Mouse (Mus musculus): ENCODE data around the gene Trio. TPM values are rescaled to one million over a fixed set of nuclear protein-coding genes. Genes with fewer than 3 reads are reported as not detected.

Trio gene
- polyA plus RNA-seq, 1 experiment from 2014 or later: 44.7 TPM

DNA sequence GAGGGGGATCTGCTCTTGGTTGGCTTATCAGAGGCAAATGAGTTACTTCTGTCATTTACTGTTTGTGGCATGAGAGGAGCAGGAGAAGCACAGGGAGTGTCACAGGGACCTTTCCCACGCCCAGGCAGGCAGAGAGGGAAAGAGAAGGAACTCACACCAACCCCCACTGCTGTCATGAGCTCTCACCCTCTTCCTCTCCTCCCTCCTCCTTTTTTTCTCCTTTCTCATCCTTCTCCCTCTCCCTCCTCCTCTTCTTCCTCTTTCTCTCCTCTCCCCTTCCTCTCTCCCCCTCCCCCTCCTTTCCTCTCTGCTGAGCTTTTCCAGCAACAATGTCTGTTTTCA, 322.7 kb downstream of the Trio start:
- Histone ChIP-seq H3K4me2 (replicated peaks) (no peak overlapping the region), H3K27ac (replicated peaks) (0 out of 2 replicates have a peak overlapping the region, but pooled peaks have one; percentile 5), H3K27me3 (no peaks in the 10 kb centered on the region), H3K9ac (replicated peaks) (no peak overlapping the region), H3K9me3 (no peaks in the 10 kb centered on the region), H3K36me3 (no peaks in the 10 kb centered on the region), H3K4me1 (peaks cover 13% of the 10 kb centered on the region), H3K4me3 (no peak overlapping the region)
- ATAC-seq (replicated peaks): no peak
- 22% methylated on average over 1 of the region's 1 CpGs for WGBS

DNA sequence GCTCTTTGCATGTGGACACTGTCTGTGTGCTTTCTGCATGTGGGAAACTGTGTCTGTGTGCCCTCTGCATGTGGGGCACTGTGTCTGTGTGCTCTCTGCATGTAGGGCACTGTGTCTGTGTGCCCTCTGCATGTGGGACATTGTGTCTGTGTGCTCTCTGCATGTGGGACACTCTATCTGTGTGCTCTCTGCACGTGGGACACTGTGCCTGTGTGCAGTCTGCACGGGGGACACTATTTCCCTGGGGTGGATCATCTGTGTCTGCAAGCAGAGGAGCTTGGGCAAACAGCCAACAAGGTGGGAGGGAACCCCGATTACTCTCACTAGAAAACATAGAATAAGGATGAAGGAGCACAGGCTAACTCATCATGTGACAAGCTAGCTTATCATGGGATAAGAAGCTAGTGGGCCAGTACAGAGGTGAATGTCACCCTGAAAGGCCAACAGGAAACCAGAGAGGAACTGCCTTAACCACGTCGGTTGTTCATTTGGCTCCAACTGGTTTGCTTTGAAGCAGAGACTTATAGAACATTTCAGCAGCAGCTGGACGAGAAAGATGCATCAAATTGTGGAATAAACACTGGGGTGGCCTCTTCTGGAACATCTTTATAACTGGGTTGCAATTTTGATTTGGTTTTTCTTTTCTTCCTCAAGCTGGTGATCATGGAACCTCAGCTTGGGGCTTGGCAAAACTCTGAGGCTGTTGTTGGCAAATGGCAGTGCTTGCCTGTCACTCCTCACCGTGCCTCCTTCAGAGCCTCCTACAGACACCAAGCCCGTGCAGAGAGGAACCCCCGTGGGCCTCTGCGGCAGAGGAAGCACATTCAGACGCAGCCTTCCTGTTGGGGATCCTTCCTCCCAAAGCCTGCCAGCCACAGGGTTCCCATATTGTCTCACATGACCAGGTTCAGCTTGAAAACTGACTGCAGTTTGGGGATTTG, 323.3 kb downstream of the Trio start:
- Histone ChIP-seq H3K27me3 (no peaks in the 10 kb centered on the region), H3K36me3 (no peaks in the 10 kb centered on the region), H3K4me1 (peaks cover 13% of the 10 kb centered on the region), H3K9me3 (no peaks in the 10 kb centered on the region), H3K9ac (replicated peaks) (no peak overlapping the region), H3K27ac (replicated peaks) (0 out of 2 replicates have a peak overlapping the region, but pooled peaks have one; percentile 5), H3K4me2 (replicated peaks) (no peak overlapping the region), H3K4me3 (no peak overlapping the region)
- WGBS: 34% methylated on average over 11 of the region's 11 CpGs
- ATAC-seq (replicated peaks): no peak

DNA sequence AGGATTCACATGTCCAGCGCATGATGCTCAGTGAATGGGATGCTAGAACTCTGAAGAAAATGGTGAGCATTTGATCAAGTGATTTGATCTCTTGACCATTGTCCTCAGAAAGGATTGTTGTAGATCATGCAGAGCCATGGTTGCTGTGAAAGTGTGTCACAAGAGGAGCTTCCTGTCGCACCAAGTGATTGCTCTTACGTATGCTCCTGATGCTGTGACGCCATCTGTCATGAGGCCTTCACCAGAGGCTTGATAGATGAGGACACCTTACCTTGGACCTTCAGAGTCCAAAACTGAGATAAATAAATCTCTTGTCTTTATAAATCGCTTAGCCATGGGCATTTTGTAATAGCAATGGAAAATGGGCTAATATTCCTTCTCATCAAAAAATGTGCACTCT, 328.0 kb downstream of the Trio start:
- Histone ChIP-seq H3K36me3 (no peaks in the 10 kb centered on the region), H3K9ac (replicated peaks) (no peak overlapping the region), H3K4me3 (no peak overlapping the region), H3K4me1 (peaks cover 5% of the 10 kb centered on the region), H3K27ac (replicated peaks) (no peak overlapping the region), H3K27me3 (no peaks in the 10 kb centered on the region), H3K9me3 (no peaks in the 10 kb centered on the region), H3K4me2 (replicated peaks) (no peak overlapping the region)
- 93% methylated on average over 5 of the region's 5 CpGs for WGBS
- ATAC-seq (replicated peaks): no peak

DNA sequence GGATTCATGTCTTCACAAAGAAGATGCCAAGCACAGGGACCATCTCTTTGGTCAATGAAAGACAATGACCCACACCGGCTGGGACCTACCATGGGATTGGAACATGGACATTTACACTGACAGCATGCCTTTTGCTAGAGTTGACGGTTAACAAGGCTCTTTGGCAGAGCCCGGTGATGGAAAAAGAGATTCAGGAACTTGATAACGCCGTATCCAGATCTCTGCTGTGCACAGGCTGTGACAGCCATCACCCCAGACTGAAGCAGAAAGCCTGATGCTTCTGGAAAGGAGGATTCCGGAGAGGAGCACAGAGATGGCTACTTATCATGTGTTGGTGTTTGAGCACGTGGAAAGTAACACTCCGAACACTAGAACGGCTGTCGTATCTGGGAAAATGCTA, 332.4 kb downstream of the Trio start:
- Histone ChIP-seq H3K4me1 (no peaks in the 10 kb centered on the region), H3K9me3 (no peaks in the 10 kb centered on the region), H3K4me2 (replicated peaks) (no peak overlapping the region), H3K36me3 (no peaks in the 10 kb centered on the region), H3K27ac (replicated peaks) (no peak overlapping the region), H3K27me3 (no peaks in the 10 kb centered on the region), H3K4me3 (no peak overlapping the region), H3K9ac (replicated peaks) (no peak overlapping the region)
- 92% methylated on average over 10 of the region's 10 CpGs for WGBS
- no peak for ATAC-seq (replicated peaks)

DNA sequence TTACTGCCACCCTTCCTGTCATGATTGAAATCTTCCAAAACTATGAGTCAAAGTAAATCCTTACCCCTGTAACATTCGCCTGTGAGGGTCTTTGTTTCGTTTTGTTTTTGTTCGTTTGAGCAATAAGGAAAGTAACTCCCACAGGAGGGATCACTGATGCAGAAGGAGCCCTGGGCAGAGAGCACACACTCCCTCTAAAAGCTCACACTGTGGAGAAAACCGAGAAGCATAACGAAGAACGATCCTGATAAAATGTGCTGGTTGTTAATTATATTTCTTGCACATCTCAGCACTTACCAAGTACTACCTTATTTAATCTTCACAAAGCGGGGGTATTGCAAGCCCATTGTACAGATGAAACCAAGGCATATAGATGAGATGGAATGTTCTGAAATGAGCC, 333.5 kb downstream of the Trio start:
- no peak for ATAC-seq (replicated peaks)
- Histone ChIP-seq H3K27me3 (no peaks in the 10 kb centered on the region), H3K4me2 (replicated peaks) (no peak overlapping the region), H3K4me3 (no peak overlapping the region), H3K9me3 (no peaks in the 10 kb centered on the region), H3K27ac (replicated peaks) (no peak overlapping the region), H3K4me1 (no peaks in the 10 kb centered on the region), H3K36me3 (no peaks in the 10 kb centered on the region), H3K9ac (replicated peaks) (no peak overlapping the region)
- 60% methylated on average over 7 of the region's 7 CpGs for WGBS

DNA sequence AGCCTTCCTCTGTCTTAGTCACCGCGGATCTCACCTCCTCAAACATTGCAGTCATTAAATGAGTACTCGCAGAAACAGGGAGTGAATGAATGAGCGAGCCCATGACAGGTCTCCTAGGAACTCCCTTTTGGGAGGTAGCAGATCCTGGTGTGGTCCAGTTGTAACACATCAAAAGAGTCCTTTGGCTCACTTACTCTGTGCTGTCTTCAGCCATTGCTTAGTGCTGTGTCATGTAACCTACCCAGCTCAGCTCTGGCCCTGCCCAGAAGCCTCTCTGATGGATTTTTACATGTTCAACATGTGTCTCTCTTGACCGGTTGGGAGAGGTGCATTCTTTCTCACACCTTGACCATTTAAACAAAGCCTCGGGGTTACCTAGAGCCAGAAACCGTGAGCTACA, 334.4 kb downstream of the Trio start:
- Histone ChIP-seq H3K4me3 (no peak overlapping the region), H3K36me3 (no peaks in the 10 kb centered on the region), H3K4me2 (replicated peaks) (no peak overlapping the region), H3K4me1 (no peaks in the 10 kb centered on the region), H3K9me3 (no peaks in the 10 kb centered on the region), H3K27ac (replicated peaks) (no peak overlapping the region), H3K9ac (replicated peaks) (no peak overlapping the region), H3K27me3 (no peaks in the 10 kb centered on the region)
- no peak for ATAC-seq (replicated peaks)
- 91% methylated on average over 7 of the region's 7 CpGs for WGBS

DNA sequence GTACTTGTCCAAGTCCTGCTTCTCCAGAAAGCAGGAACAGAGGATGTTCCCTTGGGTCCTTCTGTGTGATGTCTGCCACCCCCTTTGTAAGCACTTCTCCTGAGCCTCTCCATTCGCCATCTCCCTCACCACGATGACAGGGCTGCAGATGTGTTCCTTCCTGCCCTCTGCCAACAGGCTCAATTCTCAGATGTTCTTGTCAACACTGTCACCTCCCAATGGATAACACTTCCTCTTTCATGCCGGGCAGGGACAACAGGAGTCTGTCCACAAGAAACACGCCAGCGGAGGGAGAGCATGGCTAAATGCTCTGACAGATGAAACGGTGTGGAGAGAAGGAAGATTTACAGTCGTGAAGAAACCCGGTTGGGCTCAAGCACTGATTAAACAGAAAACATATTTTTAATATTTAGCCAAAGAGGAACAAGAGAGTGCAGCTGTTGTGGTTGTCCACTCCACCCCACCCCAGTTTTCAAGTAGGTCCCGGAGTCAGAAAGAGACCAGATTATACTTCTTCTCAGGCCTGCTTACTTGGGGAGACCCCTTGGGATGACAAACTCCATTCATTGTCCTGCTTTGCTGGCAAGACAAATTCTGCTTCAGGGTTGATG, 337.5 kb downstream of the Trio start:
- no peaks in the 10 kb centered on the region for H3K4me1 ChIP-seq
- H3K9ac ChIP-seq (replicated peaks): no peak overlapping the region
- H3K27me3 ChIP-seq: no peaks in the 10 kb centered on the region
- no peaks in the 10 kb centered on the region for H3K36me3 ChIP-seq
- ATAC-seq (replicated peaks): no peak
- WGBS: 89% methylated on average over 9 of the region's 9 CpGs
- no peaks in the 10 kb centered on the region for H3K9me3 ChIP-seq
- H3K27ac ChIP-seq (replicated peaks): no peak overlapping the region
- H3K4me2 ChIP-seq (replicated peaks): no peak overlapping the region
- H3K4me3 ChIP-seq: no peak overlapping the region

DNA sequence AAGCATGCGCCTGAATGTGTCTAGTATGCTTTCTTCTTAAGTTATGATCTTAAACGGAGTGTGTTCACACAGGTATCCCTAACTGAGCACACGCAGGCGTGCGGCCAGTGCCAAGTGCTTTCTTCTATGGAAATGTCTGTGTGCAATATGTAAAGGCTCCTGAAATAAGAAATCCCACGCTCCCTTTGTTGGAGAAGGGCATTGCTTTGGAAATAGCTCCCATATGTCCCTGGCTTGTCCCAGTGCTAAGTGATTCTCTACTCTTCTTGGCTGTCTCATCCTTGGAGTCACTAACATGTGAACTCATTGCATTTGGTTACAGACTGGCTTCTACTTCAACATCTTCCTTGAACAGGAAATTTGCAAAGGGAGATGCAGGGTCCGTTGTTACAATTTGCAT, 340.8 kb downstream of the Trio start:
- no peak overlapping the region for H3K27ac ChIP-seq (replicated peaks)
- no peaks in the 10 kb centered on the region for H3K9me3 ChIP-seq
- no peak overlapping the region for H3K4me2 ChIP-seq (replicated peaks)
- no peak overlapping the region for H3K4me3 ChIP-seq
- H3K9ac ChIP-seq (replicated peaks): no peak overlapping the region
- no peak for ATAC-seq (replicated peaks)
- H3K27me3 ChIP-seq: no peaks in the 10 kb centered on the region
- peaks cover 7% of the 10 kb centered on the region for H3K4me1 ChIP-seq
- H3K36me3 ChIP-seq: no peaks in the 10 kb centered on the region
- WGBS: 87% methylated on average over 7 of the region's 7 CpGs

DNA sequence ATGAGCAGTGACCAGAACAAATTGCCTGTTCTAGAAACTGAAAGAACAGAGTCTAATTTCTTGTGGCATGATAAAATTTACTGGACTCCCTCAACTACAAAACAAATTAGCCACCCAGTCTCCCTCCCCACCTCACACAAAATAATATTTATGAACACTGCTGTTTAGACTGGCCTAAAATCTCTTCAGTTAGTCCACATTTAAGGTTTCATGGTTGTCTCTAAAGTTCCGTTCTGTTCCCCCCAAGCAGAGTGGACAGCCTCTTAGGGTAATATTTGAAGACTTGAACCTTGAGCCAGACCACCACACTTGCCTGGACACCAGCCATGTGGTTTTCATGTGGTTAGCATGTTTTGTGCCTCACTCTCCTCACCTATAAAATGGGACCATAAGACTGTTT, 342.4 kb downstream of the Trio start:
- 98% methylated on average over 1 of the region's 1 CpGs for WGBS

DNA sequence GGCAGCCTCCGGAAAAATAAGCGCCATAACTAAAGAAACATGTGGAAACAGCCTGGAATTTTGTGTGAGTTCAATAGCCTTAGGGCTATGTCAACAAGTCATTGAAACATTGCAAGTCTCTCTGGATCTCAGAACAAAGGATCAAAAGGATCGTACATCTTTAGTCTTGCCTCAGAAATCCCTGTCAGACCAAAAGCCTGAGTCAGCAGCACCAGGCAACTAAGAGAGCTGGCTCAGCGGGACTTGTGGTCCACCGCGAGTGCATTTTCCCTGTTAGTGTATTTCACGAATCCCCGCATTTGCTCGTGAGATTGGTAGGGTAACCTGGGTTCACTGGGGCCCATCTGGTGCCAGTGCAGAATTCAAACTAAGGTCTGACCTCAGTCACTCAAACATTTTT, 343.0 kb downstream of the Trio start:
- 52% methylated on average over 9 of the region's 9 CpGs for WGBS
- Histone ChIP-seq H3K9me3 (no peaks in the 10 kb centered on the region), H3K4me3 (no peak overlapping the region), H3K27ac (replicated peaks) (no peak overlapping the region), H3K4me2 (replicated peaks) (no peak overlapping the region), H3K36me3 (no peaks in the 10 kb centered on the region), H3K9ac (replicated peaks) (no peak overlapping the region), H3K4me1 (peaks cover 7% of the 10 kb centered on the region), H3K27me3 (no peaks in the 10 kb centered on the region)
- ATAC-seq (replicated peaks): no peak

More for the DNA sequence above, 342.4 kb downstream of the Trio start:
- no peak for ATAC-seq (replicated peaks)
- Histone ChIP-seq H3K4me1 (peaks cover 7% of the 10 kb centered on the region), H3K9ac (replicated peaks) (no peak overlapping the region), H3K4me2 (replicated peaks) (no peak overlapping the region), H3K9me3 (no peaks in the 10 kb centered on the region), H3K36me3 (no peaks in the 10 kb centered on the region), H3K27ac (replicated peaks) (no peak overlapping the region), H3K4me3 (no peak overlapping the region), H3K27me3 (no peaks in the 10 kb centered on the region)

DNA sequence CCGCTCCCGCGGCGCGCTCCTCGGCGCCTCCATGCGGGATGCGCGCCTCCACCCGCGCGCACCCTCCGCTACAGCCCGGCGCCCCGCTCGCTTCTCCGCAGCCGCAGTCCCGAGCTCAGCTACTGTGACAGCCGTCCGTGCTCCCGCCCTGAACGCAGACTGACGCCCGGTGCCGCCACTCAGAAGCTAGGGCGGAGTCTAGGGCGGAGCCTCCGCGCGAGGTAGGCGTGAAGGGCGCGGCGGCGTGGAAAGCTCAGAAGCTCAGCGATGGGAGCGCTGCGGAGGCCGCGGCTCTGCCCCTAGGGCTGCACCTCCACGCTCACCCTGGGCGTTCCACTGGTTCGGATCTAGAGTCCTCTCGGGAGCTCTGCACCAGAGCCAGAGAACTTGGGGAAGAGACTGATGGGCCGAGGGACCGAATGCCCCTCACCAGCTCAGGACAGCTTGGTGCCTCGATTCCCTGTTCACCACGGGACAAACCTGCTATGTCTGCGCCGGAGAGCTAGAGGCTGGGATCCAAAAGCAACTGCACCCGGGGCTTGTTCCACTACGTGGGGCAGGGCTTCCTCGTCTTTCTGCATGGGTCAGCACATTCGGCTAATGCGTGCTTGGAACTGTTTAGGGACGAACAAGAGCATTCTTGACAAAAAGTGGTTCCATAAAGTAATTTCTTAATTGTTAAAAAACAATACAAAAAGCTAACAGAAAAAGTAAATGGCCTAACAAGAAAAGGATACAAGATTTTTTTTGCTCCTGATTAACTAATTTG, 344.0 kb downstream of the Trio start, which contains the start of gene Otulinl:
Gene Otulinl, minus strand, starts transcription at position 161 of the 769 bp plus-strand sequence.
- H3K27ac ChIP-seq (replicated peaks): peak within 1 kb of the TSS; percentile 53

DNA sequence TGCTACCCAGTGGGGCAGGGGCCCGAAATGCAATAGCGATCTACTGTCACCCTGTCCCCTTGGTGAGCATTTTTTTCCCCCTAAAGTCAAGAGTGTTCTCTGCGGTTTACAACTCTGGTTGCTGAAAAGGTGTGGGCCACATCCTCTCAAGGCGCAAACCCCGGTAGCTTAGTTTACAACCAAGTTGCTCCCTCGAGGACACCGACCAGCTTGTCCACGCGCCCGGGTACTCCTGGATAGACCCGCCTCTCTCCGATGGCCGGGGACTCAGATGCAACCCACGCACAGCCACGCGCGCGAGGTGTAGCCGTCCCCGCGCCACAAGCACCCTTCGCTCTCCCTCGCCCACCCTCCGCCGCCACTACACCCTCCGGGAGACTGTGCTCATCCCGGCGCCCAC, 344.7 kb downstream of the Trio start:
- Histone ChIP-seq H3K4me2 (replicated peaks) (peak overlapping the region; percentile 96), H3K27ac (replicated peaks) (peak overlapping the region; percentile 32), H3K27me3 (no peaks in the 10 kb centered on the region), H3K9me3 (no peaks in the 10 kb centered on the region), H3K4me3 (peak overlapping the region; percentile 73), H3K4me1 (peaks cover 9% of the 10 kb centered on the region), H3K9ac (replicated peaks) (peak overlapping the region; percentile 74), H3K36me3 (no peaks in the 10 kb centered on the region)
- 2% methylated on average over 28 of the region's 28 CpGs for WGBS
- no peak for ATAC-seq (replicated peaks)

More for the DNA sequence above, 344.0 kb downstream of the Trio start, which contains the start of gene Otulinl:
- peaks cover 7% of the 10 kb centered on the region for H3K4me1 ChIP-seq
- no peaks in the 10 kb centered on the region for H3K27me3 ChIP-seq
- ATAC-seq (replicated peaks): peak; percentile 100
- peak within 1 kb of the TSS; percentile 74 for H3K9ac ChIP-seq (replicated peaks)
- no peaks in the 10 kb centered on the region for H3K36me3 ChIP-seq
- peak within 1 kb of the TSS; percentile 73 for H3K4me3 ChIP-seq
- under 1% methylated on average over 56 of the region's 59 CpGs for whole genome bisulfite sequencing
- H3K9me3 ChIP-seq: no peaks in the 10 kb centered on the region
- peak within 1 kb of the TSS; percentile 96 for H3K4me2 ChIP-seq (replicated peaks)

All from forebrain, embryonic 15.5 days (tissue).